Mouse (Mus musculus) CD4-positive helper T cell, adult 2 months (primary cell): ENCODE results near the gene Neo1.
A peak's percentile ranks its signal among the peaks of the same experiment; 100 is the strongest.
"Not testable (repeated sequence)": the region's sequence is repeated elsewhere in the genome, so short reads cannot be mapped to it uniquely, and the experiment has no call there.

Experiments
- DNase-seq: peaks from one replicate; pipeline ENCODE4 v3.0.0-alpha.2; 2012; ENCODE audit warnings: low read depth, missing footprints, low spot score

Neo1 gene

DNA sequence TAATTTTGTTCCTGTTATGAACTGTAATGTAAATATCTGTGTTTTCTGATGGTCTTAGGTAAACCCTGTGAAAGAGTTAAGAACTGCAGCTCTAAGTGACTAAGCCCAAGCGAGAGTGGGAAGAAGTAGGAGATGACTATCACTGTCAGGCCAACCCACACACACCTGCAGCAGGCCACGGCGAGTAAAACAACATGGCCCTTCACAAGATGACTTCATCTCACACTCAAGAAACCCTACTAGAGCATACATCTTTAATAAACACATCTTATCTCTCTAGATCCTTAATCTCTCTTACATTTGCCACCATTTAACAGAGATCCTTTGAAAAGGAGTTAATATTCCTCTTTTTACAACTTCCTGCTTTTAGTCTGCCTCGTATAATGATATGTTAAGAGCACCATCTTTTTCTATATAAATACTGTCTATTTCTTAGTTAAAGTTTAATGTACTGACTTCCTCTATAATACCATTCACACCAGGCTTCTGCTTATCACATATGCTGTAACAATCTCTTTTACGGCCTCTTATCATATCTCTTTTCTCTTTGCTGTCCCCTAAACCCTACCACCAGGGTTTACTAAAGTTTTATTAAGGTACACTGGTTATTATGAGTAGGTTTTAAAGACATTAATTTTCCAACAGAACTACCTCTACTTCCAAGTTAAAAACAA, 46.8 kb downstream of the Neo1 start:
- no peak for DNase-seq

DNA sequence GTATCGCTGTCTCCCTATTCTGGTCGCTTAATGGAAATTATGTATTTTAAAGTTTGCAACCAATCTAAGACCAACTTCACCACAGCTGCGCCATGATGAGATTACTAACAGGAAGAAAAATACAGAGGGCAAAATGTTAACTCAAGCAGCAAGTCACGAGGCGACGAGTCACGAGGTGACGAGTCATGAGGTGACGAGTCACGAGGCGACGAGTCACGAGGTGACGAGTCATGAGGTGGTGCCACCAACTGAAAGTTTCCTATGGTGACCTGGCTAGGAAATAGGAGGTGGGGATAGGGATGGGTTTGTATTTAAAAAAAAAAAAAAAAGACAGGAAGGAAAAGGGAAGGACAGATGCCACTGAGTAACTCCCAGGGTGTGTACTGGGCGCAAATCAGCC, 57.2 kb downstream of the Neo1 start:
- DNase-seq, result no peak

- not testable (repeated sequence) for DNase-seq
These were observed 65.1 kb downstream of the Neo1 start for GRCm38 (mm10) chr9:58971154-58971553.

GRCm38 (mm10) chr9:58967371-58967770, 68.9 kb downstream of the Neo1 start:
- DNase-seq, result no peak

DNA sequence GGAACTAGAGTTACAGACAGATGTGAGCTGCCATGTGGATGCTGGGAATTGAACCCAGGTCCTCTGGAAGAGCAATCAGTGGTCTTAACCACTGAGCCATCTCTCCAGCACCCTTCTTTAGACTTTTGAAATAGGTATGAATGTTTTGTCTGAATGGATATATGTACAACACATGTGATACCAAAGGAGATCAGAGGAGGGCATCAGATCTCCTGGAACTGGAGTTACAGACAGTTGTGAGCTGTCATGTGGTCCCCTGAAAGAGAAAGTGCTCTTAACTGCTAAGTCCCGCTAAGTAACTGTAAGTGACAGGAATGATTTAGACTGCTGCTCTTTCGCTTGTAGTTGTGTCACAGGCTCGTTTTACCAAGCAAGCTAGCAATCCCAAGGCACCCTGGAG, 80.7 kb downstream of the Neo1 start:
- no peak for DNase-seq

- not testable (repeated sequence) for DNase-seq
These were observed 90.3 kb downstream of the Neo1 start for GRCm38 (mm10) chr9:58945910-58946309.

DNA sequence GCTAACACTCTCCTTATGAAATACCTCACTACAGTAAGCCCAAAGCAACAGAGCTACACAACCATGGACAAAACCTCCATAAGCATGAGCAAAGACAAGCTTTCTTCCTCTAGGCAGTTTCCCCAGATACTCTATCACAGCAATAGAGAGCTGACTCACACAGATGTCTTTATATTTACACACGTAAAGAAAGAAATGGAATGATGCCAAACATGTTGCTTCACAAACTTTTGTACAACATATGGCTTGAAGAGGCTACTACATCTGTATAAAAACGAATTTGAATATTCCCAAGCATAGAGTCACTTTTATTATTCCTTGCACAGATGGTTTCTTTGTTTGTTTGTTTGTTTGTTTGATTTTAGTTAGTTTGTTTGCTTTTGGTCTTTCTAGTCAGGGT, 101.5 kb downstream of the Neo1 start:
- DNase-seq, result no peak

- DNase-seq, result peak; percentile 26
These were observed 108.1 kb downstream of the Neo1 start for GRCm38 (mm10) chr9:58928103-58928502.

DNA sequence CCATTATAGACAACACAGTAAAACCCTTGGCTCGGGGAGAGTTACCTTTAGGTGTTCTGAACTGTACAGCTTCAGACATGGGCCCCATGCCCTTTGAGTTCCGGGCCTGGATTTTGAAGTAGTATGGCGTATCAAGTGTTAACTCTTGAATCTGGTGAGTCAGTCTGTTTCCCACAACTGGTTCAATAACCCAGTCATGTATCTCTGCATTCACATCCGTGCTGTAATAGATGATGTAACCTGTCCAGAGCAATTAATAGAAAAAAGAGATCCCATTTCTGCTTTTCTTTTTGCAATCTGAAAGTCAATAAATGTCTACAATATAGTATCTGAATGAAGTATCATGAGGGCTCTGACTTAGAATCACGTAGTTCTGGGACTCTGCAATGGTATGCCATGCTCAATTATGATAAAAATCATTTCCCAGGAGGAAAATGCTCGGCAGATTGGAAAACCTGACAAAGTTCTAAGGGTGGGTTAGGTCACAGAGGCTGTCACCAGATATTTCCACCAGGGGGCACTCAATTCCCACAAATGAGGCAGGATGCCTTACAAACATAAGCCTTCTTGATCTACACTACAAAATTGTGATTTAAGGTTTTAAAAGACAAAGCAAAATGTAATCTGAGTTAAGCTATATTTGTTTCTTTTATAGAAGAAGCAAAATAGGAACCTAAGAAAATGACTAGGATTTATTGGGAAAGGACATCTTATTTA, 133.2 kb downstream of the Neo1 start:
- DNase-seq, result peak; percentile 29

DNA sequence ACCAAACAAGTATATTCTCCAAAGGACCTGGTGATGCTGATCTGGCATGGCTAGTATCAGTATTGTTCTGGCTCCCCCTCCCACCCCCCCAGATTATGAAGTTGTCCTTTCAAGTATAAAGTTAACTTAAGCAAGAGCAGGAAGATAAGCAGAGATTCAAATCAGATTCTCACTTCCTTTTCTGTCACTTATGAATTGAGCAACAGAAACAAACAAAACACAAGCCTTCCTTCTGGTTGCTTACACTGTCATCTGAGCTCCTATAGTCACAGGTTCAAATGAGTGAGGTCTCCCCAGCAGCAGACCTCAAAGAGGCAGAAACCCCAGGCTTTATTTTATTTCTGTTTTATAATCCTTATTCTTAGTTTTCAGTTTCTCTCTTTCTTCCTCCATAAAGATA, 136.6 kb downstream of the Neo1 start:
- DNase-seq, result no peak

- DNase-seq, result no peak
These were observed 144.2 kb downstream of the Neo1 start for GRCm38 (mm10) chr9:58891840-58892640.

DNA sequence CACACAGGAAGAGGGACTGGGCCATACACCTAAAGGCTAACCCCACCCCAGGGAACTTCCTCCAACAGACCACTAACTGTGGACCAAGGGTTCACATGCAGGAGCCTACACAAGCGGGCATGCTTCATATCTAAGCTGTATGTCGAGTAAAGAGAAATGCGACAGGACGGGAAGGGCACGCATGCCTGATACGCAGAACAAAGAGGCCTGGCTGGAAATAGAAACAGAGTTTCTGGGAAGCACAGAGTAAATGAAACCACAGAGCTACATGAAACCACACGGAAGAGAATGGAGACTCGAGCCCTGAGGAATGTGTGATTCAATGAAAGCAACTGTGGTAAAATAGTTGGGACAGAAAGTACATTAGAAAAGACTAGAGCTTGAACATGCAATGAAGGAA, 145.3 kb downstream of the Neo1 start:
- DNase-seq, result no peak

- no peak for DNase-seq
These were observed 146.3 kb downstream of the Neo1 start for GRCm38 (mm10) chr9:58889782-58890448.

DNA sequence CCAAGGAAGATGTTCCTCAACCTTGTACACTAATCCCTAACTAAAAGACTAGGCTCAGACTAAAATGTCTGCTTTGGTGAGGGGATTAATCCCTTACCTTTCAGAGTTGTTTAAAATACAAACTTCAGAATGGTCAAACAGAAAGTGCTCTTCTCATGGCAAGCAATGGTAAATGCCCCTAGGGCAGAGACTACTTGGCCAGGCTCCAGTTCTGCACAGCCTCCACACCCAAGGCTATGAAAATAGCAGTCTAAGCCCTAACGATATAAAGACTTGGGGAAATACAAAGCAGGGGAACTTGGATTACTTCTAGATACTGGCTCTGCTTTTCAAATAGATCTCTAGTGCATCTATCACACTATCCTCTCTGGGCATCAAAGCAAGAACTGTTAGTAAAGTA, 153.6 kb downstream of the Neo1 start:
- no peak for DNase-seq

DNA sequence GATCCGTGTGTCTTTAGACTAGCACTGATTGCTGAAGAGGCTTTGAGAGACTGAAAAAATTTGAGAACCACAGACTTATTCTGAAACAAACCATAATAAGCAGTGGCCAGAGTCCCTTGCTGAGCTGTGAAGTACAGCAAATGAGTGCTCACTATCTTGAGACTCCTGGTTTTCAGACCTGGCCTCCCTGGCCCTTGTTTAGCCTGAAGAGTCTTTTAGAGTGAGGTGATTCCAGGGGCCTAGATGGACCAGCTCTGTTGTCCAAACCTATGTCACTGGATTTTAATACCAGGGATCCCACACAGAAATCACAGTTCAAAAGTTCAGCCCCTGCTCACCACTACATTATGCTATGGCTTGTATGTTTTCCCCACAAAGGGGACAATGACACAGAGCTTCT, 156.4 kb downstream of the Neo1 start:
- DNase-seq, result no peak

- DNase-seq, result no peak
These were observed 159.2 kb downstream of the Neo1 start for GRCm38 (mm10) chr9:58876946-58877625.

DNA sequence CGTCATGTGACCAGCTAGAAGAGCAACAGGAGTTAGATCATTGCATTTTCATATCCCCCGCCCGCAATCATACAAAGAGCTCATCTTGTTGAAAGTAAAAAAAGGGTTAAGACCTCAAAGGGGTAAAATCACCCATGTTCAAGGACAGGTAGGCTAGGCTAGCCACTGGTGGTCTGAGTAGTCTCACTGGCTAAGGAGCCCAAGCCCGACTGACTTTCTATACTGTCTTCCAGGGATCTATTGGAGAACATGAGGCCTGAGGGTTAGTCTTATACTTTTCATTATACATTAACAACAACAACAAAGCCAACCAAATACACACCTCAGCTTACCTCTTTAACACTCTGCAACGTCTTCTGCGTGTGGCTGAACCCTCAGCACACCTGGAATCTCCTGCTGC, 160.8 kb downstream of the Neo1 start:
- DNase-seq, result no peak

- DNase-seq, result no peak
These were observed 161.9 kb downstream of the Neo1 start for GRCm38 (mm10) chr9:58874354-58874753.

DNA sequence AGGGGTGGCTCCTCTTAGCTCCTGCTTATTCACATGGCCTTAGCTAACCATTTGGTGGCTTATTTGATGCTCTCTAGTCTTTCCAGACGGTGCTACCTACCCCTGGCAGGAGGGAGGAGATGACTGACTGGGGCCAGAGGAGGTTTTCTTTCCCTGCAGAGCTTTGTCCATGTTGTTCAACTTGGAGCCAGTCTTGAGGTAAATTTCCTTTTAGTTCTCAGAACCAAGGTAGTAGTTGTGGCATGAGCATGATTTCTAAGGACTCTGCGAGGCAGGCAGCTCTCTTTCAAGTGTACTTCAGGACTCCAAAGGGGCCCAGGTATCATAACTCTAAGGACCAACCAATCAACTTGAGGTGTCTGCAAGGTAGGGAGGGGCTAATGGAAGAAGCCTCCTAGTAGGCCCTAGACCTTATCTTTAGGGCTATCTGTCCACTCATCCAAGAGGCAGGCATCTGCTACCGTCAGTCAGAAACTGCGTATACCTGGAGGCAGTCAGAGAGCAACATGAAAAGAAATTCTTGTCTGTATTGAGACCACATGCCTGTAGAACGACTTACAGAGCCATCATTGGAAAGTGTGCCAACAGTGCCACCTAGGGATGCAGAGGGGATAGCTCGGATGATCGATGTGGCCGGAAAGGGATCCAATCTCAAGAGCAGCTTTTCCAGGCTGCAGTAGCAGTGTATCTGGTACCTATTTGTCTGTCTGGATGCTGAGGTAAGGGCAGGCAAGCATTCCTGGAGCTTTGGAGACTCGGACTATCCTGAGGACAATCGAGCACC, 162.5 kb downstream of the Neo1 start:
- peak; percentile 8 for DNase-seq

DNA sequence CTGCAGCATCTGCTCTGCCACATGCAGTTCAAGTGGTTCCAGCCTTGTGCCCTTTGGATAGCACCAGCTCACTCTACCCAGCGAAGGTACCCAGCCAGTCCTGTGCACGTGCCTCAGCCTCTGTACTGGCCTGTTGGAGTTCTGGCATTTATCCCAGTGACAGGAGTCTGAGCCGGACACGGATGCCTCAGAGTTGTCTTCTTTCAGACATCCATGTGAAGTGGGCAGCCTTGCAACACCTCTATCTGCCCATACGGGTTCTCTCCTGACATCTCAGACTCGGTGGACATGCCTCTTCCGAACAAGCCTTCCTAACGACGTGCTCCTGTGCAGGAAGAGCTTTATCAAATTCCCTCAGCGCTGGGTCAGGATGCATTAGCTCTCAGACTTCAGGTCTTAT, 165.1 kb downstream of the Neo1 start:
- no peak for DNase-seq

DNA sequence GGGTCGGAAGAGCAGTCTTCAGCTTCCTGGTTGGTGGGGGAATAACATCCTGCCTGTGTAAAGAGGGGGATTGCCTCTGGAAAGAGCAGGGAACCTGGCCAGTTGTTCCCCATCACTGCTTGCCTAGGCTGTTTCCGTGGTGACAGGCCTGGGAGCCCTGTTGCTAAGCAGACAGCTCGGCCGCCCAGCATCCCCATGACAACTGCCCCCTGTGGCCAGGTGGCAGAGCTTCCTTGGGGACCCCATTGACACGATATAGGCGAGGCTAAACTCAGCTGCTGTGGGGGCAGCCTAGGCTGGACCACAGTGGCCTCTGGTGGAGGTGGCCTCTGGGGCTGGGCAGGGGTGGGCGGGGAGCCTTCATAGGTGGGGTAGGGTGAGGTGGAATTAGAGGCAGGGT, 172.4 kb downstream of the Neo1 start:
- DNase-seq, result no peak
